Mouse (Mus musculus) small intestine, adult 2 months (tissue): ENCODE measurements around the gene Nr2f6.

Experiments used
- CTCF ChIP-seq: fragments of 200-500 bp; IDR thresholded peaks from 2 replicates; pipeline ENCODE4 v1.5.1; 2012; ENCODE audit warnings: low read depth, mild to moderate bottlenecking, control low read depth, inconsistent platforms, low read length, moderate library complexity, mixed read lengths; ENCODE audit not compliant: insufficient replicate concordance, insufficient read length; ENCODE audit errors: extremely low read depth
- POLR2A ChIP-seq: fragments of 200-500 bp; IDR thresholded peaks from 2 replicates; pipeline ENCODE4 v1.6.1; 2012; ENCODE audit warnings: low read depth, mild to moderate bottlenecking, control low read depth, inconsistent platforms, low read length, moderate library complexity

GRCm38 (mm10) chr8:71405401-71406098 lies 23.8 kb upstream of the Nr2f6 start, which contains the start of gene Ankle1:
- peak; percentile 46; the same call in 1 of the 2 replicates for TF ChIP-seq CTCF
- peak; percentile 70; the same call in 1 of the 2 replicates for TF ChIP-seq POLR2A
